Mouse (Mus musculus) mouse embryonic stem cell (cell line): ENCODE measurements at regions not wholly inside any gene's neighbourhood (a gene's known extent, or its start where the extent isn't known, plus 50 kb on each side); places are given as distances from the start of the nearest gene placed in this dataset.

Source experiments
- in situ Hi-C, 2 experiments: fragments of 300-500 bp; cut with MboI; formaldehyde crosslinking; loops; 1 replicate in 1 of 2; 3 replicates in 1 of 2; pipeline ENCODE4 v1.14.3; 2019 to 2020; ENCODE audit warnings: low sequenced_read_pairs in 2 of 2, low pct_unique_long_range_greater_than_20kb in 1 of 2, mixed read lengths in 1 of 2; ENCODE audit not compliant: unreplicated experiment in 1 of 2

- in situ Hi-C loops: no loop called here
These were observed 325.7 kb upstream of the Rtl1 start for GRCm38 (mm10) chr12:109925866-109926265.

- in situ Hi-C loops: no loop called here
These were observed 326.5 kb upstream of the Rtl1 start for GRCm38 (mm10) chr12:109926643-109927042.

- in situ Hi-C loops: no loop called here
These were observed 332.7 kb upstream of the Dio3 start for GRCm38 (mm10) chr12:109946179-109946578.

GRCm38 (mm10) chr12:109946936-109947335 lies 331.9 kb upstream of the Dio3 start:
- in situ Hi-C loops: no loop called here

- in situ Hi-C loops: no loop called here
These were observed 330.9 kb upstream of the Dio3 start for GRCm38 (mm10) chr12:109947886-109948433.

GRCm38 (mm10) chr12:109948434-109948984 lies 330.4 kb upstream of the Dio3 start:
- in situ Hi-C loops: no loop called here

- in situ Hi-C loops: no loop called here
These were observed 329.5 kb upstream of the Dio3 start for GRCm38 (mm10) chr12:109949231-109949965.

- in situ Hi-C loops: loop anchor here (25.0 kb wide), 1 partner anchor 513 kb away; no protein-coding TSS in a partner anchor
These were observed 328.2 kb upstream of the Dio3 start for GRCm38 (mm10) chr12:109950632-109951031.

GRCm38 (mm10) chr12:109951473-109951872 lies 327.4 kb upstream of the Dio3 start:
- in situ Hi-C loops: loop anchor here (25.0 kb wide), 1 partner anchor 514 kb away; no protein-coding TSS in a partner anchor

GRCm38 (mm10) chr12:109951884-109952456 lies 326.9 kb upstream of the Dio3 start:
- in situ Hi-C loops: loop anchor here (25.0 kb wide), 1 partner anchor 515 kb away; no protein-coding TSS in a partner anchor

GRCm38 (mm10) chr12:109952933-109953332 lies 325.9 kb upstream of the Dio3 start:
- in situ Hi-C loops: loop anchor here (25.0 kb wide), 1 partner anchor 516 kb away; no protein-coding TSS in a partner anchor

GRCm38 (mm10) chr12:109957305-109957704 lies 321.6 kb upstream of the Dio3 start:
- in situ Hi-C loops: loop anchor here (25.0 kb wide), 1 partner anchor 520 kb away; no protein-coding TSS in a partner anchor

GRCm38 (mm10) chr12:109958357-109959085 lies 320.3 kb upstream of the Dio3 start:
- in situ Hi-C loops: loop anchor here (25.0 kb wide), 1 partner anchor 521 kb away; no protein-coding TSS in a partner anchor

GRCm38 (mm10) chr12:109966776-109967175 lies 312.1 kb upstream of the Dio3 start:
- in situ Hi-C loops: loop anchor here (25.0 kb wide), 1 partner anchor 529 kb away; no protein-coding TSS in a partner anchor

GRCm38 (mm10) chr12:109968303-109968702 lies 310.6 kb upstream of the Dio3 start:
- in situ Hi-C loops: loop anchor here (25.0 kb wide), 1 partner anchor 531 kb away; no protein-coding TSS in a partner anchor

- in situ Hi-C loops: loop anchor here (25.0 kb wide), 1 partner anchor 534 kb away; no protein-coding TSS in a partner anchor
These were observed 307.4 kb upstream of the Dio3 start for GRCm38 (mm10) chr12:109971508-109971907.

GRCm38 (mm10) chr12:109972366-109973015 lies 306.4 kb upstream of the Dio3 start:
- in situ Hi-C loops: loop anchor here (25.0 kb wide), 1 partner anchor 535 kb away; no protein-coding TSS in a partner anchor

- in situ Hi-C loops: loop anchor here (25.0 kb wide), 1 partner anchor 536 kb away; no protein-coding TSS in a partner anchor
These were observed 305.3 kb upstream of the Dio3 start for GRCm38 (mm10) chr12:109973598-109973997.
